ENCODE assay signal across 8 mouse cellular contexts in the genomic region with DNA sequence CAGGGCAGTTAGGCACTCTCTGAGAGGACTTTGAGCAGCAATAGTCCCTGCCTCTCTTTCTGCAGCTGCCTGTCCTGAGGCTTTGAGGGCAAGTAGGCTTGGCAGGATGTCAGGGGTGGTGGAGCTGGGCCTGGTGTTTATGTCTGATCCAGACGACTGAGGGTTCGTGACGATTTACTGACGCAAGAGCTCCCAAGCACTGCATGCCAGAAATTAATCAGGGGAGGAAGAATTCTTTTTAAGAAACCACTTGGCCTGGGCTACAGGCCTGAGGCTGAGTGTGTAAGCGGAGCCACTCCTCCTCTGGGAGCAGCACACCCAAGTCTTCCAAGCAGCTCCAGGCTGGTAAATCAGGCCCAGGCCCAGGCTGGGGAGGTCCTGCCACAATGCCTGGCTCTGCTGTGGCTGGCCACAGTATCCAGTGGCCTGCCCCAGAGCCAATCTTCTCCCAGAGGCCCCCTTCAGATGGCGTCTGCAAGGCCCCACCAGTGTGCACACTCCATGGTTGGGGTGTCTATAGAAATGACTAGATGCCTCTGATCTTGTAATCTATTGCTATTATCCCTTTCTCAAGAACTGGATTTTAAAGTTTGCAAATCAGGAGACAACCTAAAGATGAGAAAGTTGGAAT.
A peak's percentile ranks its signal among the peaks of the same experiment; 100 is the strongest.
DNase-seq lines count a peak whose midpoint lies in the region; ATAC-seq and TF ChIP-seq lines count a peak whose summit lies in the region.

No protein-coding gene starts in this region.

- no peak overlapping the region for H3K4me3 ChIP-seq in liver, adult 2 months (ENCODE audit: insufficient read depth, low read depth, low read length)
- H3K4me3 ChIP-seq in embryonic facial prominence, embryonic 12.5 days = no peak overlapping the region
- no peak overlapping the region for H3K4me3 ChIP-seq in heart, embryonic 11.5 days (ENCODE audit: low read depth, low read length)
- H3K4me3 ChIP-seq in kidney, embryonic 15.5 days (replicated peaks) = no peak overlapping the region
- H3K4me3 ChIP-seq in liver, embryonic 12.5 days = no peak overlapping the region

- H3K4me2 ChIP-seq in embryonic facial prominence, embryonic 12.5 days (replicated peaks) = no peak overlapping the region
- H3K4me2 ChIP-seq in heart, embryonic 11.5 days = no peak overlapping the region
- H3K4me2 ChIP-seq in kidney, embryonic 15.5 days = no peak overlapping the region
- H3K4me2 ChIP-seq in liver, embryonic 12.5 days = peak overlapping the region; percentile 26; the same call in 1 of the 2 replicates

- no peak for TF ChIP-seq CTCF in liver, adult 2 months (IDR thresholded peaks at IDR 0.05; ENCODE audit: low read depth, low read length)

- ATAC-seq in embryonic facial prominence, embryonic 12.5 days (ENCODE audit: insufficient number of reproducible peaks, insufficient read depth, low FRiP score, low TSS enrichment) = 0 out of 2 replicates have a peak, but pooled peaks have one; percentile 79
- no peak for ATAC-seq in heart, embryonic 11.5 days (replicated peaks; ENCODE audit: insufficient number of reproducible peaks, low FRiP score, low TSS enrichment)
- ATAC-seq in kidney, embryonic 15.5 days (replicated peaks; ENCODE audit: low FRiP score) = no peak
- ATAC-seq in liver, embryonic 12.5 days = no peak

- H3K79me2 ChIP-seq in liver, adult 2 months (ENCODE audit: control insufficient read depth, insufficient read depth, low read length) = peaks cover 8% of the 10 kb centered on the region; the same call in 1 of the 2 replicates

- no peak overlapping the region for H3K9ac ChIP-seq in liver, adult 2 months (ENCODE audit: low read depth, low read length)
- peak overlapping the region; percentile 15; the same call in 1 of the 2 replicates for H3K9ac ChIP-seq in embryonic facial prominence, embryonic 12.5 days
- 0 out of 2 replicates have a peak overlapping the region, but pooled peaks have one; percentile 30 for H3K9ac ChIP-seq in heart, embryonic 11.5 days (ENCODE audit: low read depth, low read length)
- no peak overlapping the region for H3K9ac ChIP-seq in kidney, embryonic 15.5 days
- no peak overlapping the region for H3K9ac ChIP-seq in liver, embryonic 12.5 days

- no peaks in the 10 kb centered on the region for H3K9me3 ChIP-seq in embryonic facial prominence, embryonic 12.5 days
- no peaks in the 10 kb centered on the region for H3K9me3 ChIP-seq in heart, embryonic 11.5 days (replicated peaks; ENCODE audit: control insufficient read depth, low read length)
- H3K9me3 ChIP-seq in kidney, embryonic 15.5 days (replicated peaks) = no peaks in the 10 kb centered on the region
- H3K9me3 ChIP-seq in liver, embryonic 12.5 days (replicated peaks) = no peaks in the 10 kb centered on the region

- WGBS in liver, adult 2 months = 28% methylated on average over 6 of the region's 6 CpGs
- WGBS in embryonic facial prominence, embryonic 12.5 days = 38% methylated on average over 6 of the region's 6 CpGs
- 26% methylated on average over 6 of the region's 6 CpGs for WGBS in heart, embryonic 11.5 days (ENCODE audit: insufficient replicate concordance)
- 31% methylated on average over 6 of the region's 6 CpGs for WGBS in kidney, embryonic 15.5 days
- 69% methylated on average over 6 of the region's 6 CpGs for WGBS in liver, embryonic 12.5 days (ENCODE audit: insufficient replicate concordance)

- DNase-seq in liver, adult 2 months (ENCODE audit: extremely low read depth, low read depth, low spot score) = peak; percentile 95
- no peak for DNase-seq in liver
- DNase-seq in right cerebral cortex, postnatal 36 days (ENCODE audit: low spot score in 2 of 2) = peak; percentile 32 to 41
- DNase-seq in cerebellum, postnatal 36 days = no peak

- peak overlapping the region; percentile 29; the same call in 1 of the 2 replicates for H3K27ac ChIP-seq in liver, adult 2 months (replicated peaks; ENCODE audit: insufficient read depth, low read depth, low read length)
- peak overlapping the region; percentile 74 for H3K27ac ChIP-seq in embryonic facial prominence, embryonic 12.5 days
- peak overlapping the region; percentile 46; the same call in 1 of the 2 replicates for H3K27ac ChIP-seq in heart, embryonic 11.5 days (ENCODE audit: low read depth, low read length)
- peak overlapping the region; percentile 56 for H3K27ac ChIP-seq in kidney, embryonic 15.5 days
- H3K27ac ChIP-seq in liver, embryonic 12.5 days = peak overlapping the region; percentile 49; the same call in 1 of the 2 replicates

- peaks cover 2% of the 10 kb centered on the region; the same call in 1 of the 2 replicates for H3K4me1 ChIP-seq in liver, adult 2 months (ENCODE audit: control insufficient read depth, insufficient read depth, low read length)
- peaks cover 16% of the 10 kb centered on the region for H3K4me1 ChIP-seq in embryonic facial prominence, embryonic 12.5 days
- H3K4me1 ChIP-seq in heart, embryonic 11.5 days (ENCODE audit: control insufficient read depth, insufficient read depth, low read length) = peaks cover 24% of the 10 kb centered on the region
- H3K4me1 ChIP-seq in kidney, embryonic 15.5 days = peaks cover 16% of the 10 kb centered on the region
- H3K4me1 ChIP-seq in liver, embryonic 12.5 days = peaks cover 46% of the 10 kb centered on the region

- H3K27me3 ChIP-seq in liver, adult 2 months (ENCODE audit: control insufficient read depth, insufficient read depth, low read length) = no peaks in the 10 kb centered on the region
- no peaks in the 10 kb centered on the region for H3K27me3 ChIP-seq in embryonic facial prominence, embryonic 12.5 days
- no peaks in the 10 kb centered on the region for H3K27me3 ChIP-seq in heart, embryonic 11.5 days (ENCODE audit: control insufficient read depth, insufficient read depth, low read length)
- H3K27me3 ChIP-seq in kidney, embryonic 15.5 days = no peaks in the 10 kb centered on the region
- H3K27me3 ChIP-seq in liver, embryonic 12.5 days (replicated peaks) = no peaks in the 10 kb centered on the region

- no peak for TF ChIP-seq POLR2A in liver, adult 2 months (IDR thresholded peaks at IDR 0.05; ENCODE audit: extremely low read depth, insufficient read depth, low read length)

- H3K36me3 ChIP-seq in liver, adult 2 months (ENCODE audit: control insufficient read depth, insufficient read depth, low read length) = no peaks in the 10 kb centered on the region
- H3K36me3 ChIP-seq in embryonic facial prominence, embryonic 12.5 days = no peaks in the 10 kb centered on the region
- H3K36me3 ChIP-seq in heart, embryonic 11.5 days (ENCODE audit: control insufficient read depth, insufficient read depth, low read length) = no peaks in the 10 kb centered on the region
- H3K36me3 ChIP-seq in kidney, embryonic 15.5 days = no peaks in the 10 kb centered on the region
- no peaks in the 10 kb centered on the region for H3K36me3 ChIP-seq in liver, embryonic 12.5 days

Comparison
In these comparisons a context has a peak if more than half of its experiments do, and no peak if none do; other contexts are left out.
1. DNase-seq: peak in liver, adult 2 months (single experiment) and right cerebral cortex, postnatal 36 days (2 of 2); none in liver (single experiment) and cerebellum, postnatal 36 days (0 of 2).
2. H3K9ac ChIP-seq: peak in embryonic facial prominence, embryonic 12.5 days (single experiment) and heart, embryonic 11.5 days (single experiment); none in liver, adult 2 months (single experiment), kidney, embryonic 15.5 days (single experiment) and liver, embryonic 12.5 days (single experiment).
3. Peak in every context shown above with its lines, with median percentiles within 50 percentile points of each other: H3K27ac ChIP-seq.